Mouse (Mus musculus): ENCODE measurements around the gene L3mbtl4. TPM values are rescaled to one million over a fixed set of nuclear protein-coding genes. Genes with fewer than 3 reads are reported as not detected.

The L3mbtl4 gene
- polyA plus RNA-seq, 1 experiment from 2014 or later = 0.32 TPM

DNA sequence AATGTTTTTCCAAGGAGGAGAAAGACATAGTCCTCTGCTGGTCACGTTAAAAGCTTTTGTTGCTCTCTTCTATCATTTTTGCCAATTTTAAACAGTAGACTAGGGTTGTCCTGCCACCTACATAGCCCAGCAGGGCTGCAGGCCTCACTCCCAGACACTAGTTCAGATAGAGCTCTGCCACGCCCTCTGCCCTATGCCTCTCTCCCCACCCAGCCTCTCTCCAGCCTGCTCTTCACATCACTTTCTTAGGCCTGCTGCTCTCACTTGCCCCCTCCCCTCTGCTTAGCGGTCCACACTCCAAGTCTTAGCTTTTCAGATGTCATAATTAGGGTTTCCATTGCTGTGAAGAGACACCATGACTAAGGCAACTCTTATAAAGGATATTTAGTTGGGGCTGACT, 437.8 kb downstream of the L3mbtl4 start:
- WGBS = 74% methylated on average over 3 of the region's 3 CpGs
- no peaks in the 10 kb centered on the region for H3K4me1 ChIP-seq (ENCODE audit: insufficient read depth)
- H3K27ac ChIP-seq (ENCODE audit: low read depth) = no peak overlapping the region
- no peak overlapping the region for H3K4me3 ChIP-seq (ENCODE audit: low read depth, low read length)
- H3K27me3 ChIP-seq (ENCODE audit: insufficient read depth, low read length) = no peaks in the 10 kb centered on the region
- no peak for TF ChIP-seq CTCF (IDR thresholded peaks at IDR 0.05; ENCODE audit: low read depth)
- H3K9me3 ChIP-seq (ENCODE audit: low read depth, low read length) = no peaks in the 10 kb centered on the region
- H3K36me3 ChIP-seq (ENCODE audit: insufficient read depth) = no peaks in the 10 kb centered on the region
- no peak overlapping the region for H3K4me2 ChIP-seq
- DNase-seq = no peak
- H3K9ac ChIP-seq = no peak overlapping the region
- ATAC-seq (ENCODE audit: insufficient read depth) = no peak

DNA sequence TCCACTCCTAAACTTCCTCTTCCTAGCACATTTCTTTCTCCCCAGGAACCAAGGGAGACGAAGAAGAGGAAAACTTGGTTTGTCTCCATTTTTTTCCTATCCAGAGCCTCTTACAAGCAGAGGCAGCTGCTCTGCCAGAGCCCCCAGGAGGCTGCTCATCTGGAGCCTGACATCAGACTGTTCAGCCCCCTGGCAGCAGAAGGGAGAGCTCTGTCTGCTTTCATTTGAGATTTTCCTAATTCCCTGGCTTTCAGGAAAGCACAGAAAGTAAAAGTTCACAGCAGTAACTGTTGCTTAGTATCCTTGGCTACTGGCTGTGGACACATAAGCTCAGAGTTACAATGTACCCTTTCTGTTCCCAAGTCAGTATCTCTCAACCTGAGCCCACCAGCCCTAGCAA, 474.7 kb downstream of the L3mbtl4 start:
- TF ChIP-seq CTCF (IDR thresholded peaks at IDR 0.05; ENCODE audit: low read depth) = no peak
- Histone ChIP-seq H3K9ac (no peak overlapping the region), H3K27ac (ENCODE audit: low read depth) (no peak overlapping the region), H3K36me3 (ENCODE audit: insufficient read depth) (no peaks in the 10 kb centered on the region), H3K4me2 (no peak overlapping the region), H3K4me1 (ENCODE audit: insufficient read depth) (no peaks in the 10 kb centered on the region), H3K27me3 (ENCODE audit: insufficient read depth, low read length) (no peaks in the 10 kb centered on the region), H3K9me3 (ENCODE audit: low read depth, low read length) (no peaks in the 10 kb centered on the region), H3K4me3 (ENCODE audit: low read depth, low read length) (no peak overlapping the region)
- whole genome bisulfite sequencing = 42% methylated on average over 1 of the region's 1 CpGs
- DNase-seq (no peak), ATAC-seq (ENCODE audit: insufficient read depth) (no peak)

DNA sequence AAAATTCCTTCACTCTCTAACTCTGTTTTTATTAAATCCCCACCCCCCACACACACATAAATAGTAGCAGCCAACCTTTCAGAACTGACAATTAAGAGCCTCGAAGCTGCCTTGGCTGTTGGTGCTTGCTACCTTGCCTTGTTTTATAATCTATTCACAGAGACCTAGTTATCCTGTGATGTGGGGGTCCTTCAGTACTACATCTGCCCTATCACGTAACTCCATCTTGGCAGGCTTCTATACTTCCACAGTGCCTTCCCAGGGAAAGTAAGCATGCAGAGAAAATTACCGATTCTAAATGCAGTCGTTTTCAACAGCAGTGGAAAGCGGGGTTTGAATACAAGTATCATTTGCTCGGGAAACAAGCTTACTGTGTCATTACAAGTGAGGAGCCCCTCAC, 476.9 kb downstream of the L3mbtl4 start:
- no peak overlapping the region for H3K27ac ChIP-seq (ENCODE audit: low read depth)
- H3K9me3 ChIP-seq (ENCODE audit: low read depth, low read length) = no peaks in the 10 kb centered on the region
- ATAC-seq (ENCODE audit: insufficient read depth) (no peak), DNase-seq (no peak)
- H3K9ac ChIP-seq = no peak overlapping the region
- no peak overlapping the region for H3K4me2 ChIP-seq
- H3K4me3 ChIP-seq (ENCODE audit: low read depth, low read length) = no peak overlapping the region
- TF ChIP-seq CTCF (IDR thresholded peaks at IDR 0.05; ENCODE audit: low read depth) = no peak
- H3K4me1 ChIP-seq (ENCODE audit: insufficient read depth) = no peaks in the 10 kb centered on the region
- WGBS = 71% methylated on average over 6 of the region's 6 CpGs
- H3K36me3 ChIP-seq (ENCODE audit: insufficient read depth) = no peaks in the 10 kb centered on the region
- H3K27me3 ChIP-seq (ENCODE audit: insufficient read depth, low read length) = no peaks in the 10 kb centered on the region

DNA sequence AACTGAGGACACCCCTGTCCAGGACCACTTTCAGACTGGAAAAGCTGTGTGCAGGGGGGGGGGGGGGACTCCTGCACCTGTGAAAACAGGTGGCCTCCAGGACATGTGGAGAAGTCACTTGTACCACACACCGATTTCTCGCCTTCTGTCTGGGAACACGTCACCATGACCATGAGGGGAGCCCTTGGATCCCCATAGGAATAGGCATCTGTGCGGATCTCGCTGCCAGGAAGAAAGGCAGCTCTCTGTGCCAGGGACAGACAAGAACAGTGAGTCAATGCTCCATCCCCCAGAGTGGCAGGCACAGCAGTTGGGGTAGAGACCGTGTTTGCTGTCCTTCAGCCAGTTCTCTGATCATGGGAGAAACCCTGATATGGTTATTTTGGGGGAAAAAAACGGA, 479.5 kb downstream of the L3mbtl4 start:
- WGBS = 71% methylated on average over 7 of the region's 7 CpGs
- no peaks in the 10 kb centered on the region for H3K27me3 ChIP-seq (ENCODE audit: insufficient read depth, low read length)
- no peak for ATAC-seq (ENCODE audit: insufficient read depth)
- no peaks in the 10 kb centered on the region for H3K36me3 ChIP-seq (ENCODE audit: insufficient read depth)
- H3K27ac ChIP-seq (ENCODE audit: low read depth) = no peak overlapping the region
- H3K4me1 ChIP-seq (ENCODE audit: insufficient read depth) = no peaks in the 10 kb centered on the region
- no peak overlapping the region for H3K4me3 ChIP-seq (ENCODE audit: low read depth, low read length)
- DNase-seq = no peak
- H3K9ac ChIP-seq = no peak overlapping the region
- no peaks in the 10 kb centered on the region for H3K9me3 ChIP-seq (ENCODE audit: low read depth, low read length)
- no peak for TF ChIP-seq CTCF (IDR thresholded peaks at IDR 0.05; ENCODE audit: low read depth)
- H3K4me2 ChIP-seq = no peak overlapping the region

DNA sequence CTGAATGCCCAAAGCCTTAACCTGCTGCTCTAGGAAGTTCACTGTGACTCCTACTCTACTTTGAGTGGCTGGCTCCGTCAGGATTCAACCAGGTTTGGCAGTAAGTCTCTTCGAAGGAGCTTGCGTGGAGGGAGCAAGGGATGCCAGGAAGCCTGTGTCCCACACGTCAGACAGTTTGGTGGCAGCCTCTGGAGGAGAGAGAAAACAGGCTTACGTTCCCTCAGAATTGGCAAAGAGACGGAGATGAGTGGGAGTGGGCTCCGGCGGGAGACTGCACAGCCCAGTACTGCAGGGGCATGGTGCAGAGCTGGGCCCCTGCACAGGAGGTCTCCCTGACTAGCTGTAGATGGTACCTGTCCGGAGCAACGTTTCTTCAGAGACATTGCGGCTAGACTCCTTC, 481.2 kb downstream of the L3mbtl4 start:
- Histone ChIP-seq H3K4me1 (ENCODE audit: insufficient read depth) (no peaks in the 10 kb centered on the region), H3K9ac (no peak overlapping the region), H3K27ac (ENCODE audit: low read depth) (no peak overlapping the region), H3K4me2 (no peak overlapping the region), H3K36me3 (ENCODE audit: insufficient read depth) (no peaks in the 10 kb centered on the region), H3K27me3 (ENCODE audit: insufficient read depth, low read length) (no peaks in the 10 kb centered on the region), H3K4me3 (ENCODE audit: low read depth, low read length) (no peak overlapping the region), H3K9me3 (ENCODE audit: low read depth, low read length) (no peaks in the 10 kb centered on the region)
- TF ChIP-seq CTCF (IDR thresholded peaks at IDR 0.05; ENCODE audit: low read depth) = no peak
- 90% methylated on average over 11 of the region's 11 CpGs for WGBS
- ATAC-seq (ENCODE audit: insufficient read depth) (no peak), DNase-seq (no peak)

DNA sequence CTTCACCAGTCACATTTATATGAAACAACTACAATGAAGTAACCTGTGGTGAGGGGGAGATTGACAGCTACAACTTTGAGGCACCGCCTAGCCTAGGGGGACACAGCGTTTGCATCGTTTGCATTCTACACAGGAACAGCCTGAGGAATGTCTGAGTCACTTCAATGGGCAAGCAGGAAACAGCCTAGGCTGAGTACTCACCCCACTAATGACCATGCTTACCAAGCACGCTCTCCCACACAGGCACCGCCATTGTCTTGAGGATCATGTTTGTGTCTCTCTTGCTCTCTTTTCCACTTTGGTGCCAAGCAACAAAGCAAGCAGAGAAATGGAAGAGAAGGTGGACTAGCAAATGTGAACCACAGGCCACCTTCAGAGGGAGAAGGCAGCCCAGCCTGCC, 484.8 kb downstream of the L3mbtl4 start:
- 52% methylated on average over 5 of the region's 5 CpGs for WGBS
- Histone ChIP-seq H3K36me3 (ENCODE audit: insufficient read depth) (no peaks in the 10 kb centered on the region), H3K9ac (no peak overlapping the region), H3K9me3 (ENCODE audit: low read depth, low read length) (no peaks in the 10 kb centered on the region), H3K27ac (ENCODE audit: low read depth) (no peak overlapping the region), H3K4me2 (no peak overlapping the region), H3K27me3 (ENCODE audit: insufficient read depth, low read length) (no peaks in the 10 kb centered on the region), H3K4me3 (ENCODE audit: low read depth, low read length) (no peak overlapping the region), H3K4me1 (ENCODE audit: insufficient read depth) (no peaks in the 10 kb centered on the region)
- no peak for TF ChIP-seq CTCF (IDR thresholded peaks at IDR 0.05; ENCODE audit: low read depth)
- DNase-seq = no peak
- ATAC-seq (ENCODE audit: insufficient read depth) = no peak

DNA sequence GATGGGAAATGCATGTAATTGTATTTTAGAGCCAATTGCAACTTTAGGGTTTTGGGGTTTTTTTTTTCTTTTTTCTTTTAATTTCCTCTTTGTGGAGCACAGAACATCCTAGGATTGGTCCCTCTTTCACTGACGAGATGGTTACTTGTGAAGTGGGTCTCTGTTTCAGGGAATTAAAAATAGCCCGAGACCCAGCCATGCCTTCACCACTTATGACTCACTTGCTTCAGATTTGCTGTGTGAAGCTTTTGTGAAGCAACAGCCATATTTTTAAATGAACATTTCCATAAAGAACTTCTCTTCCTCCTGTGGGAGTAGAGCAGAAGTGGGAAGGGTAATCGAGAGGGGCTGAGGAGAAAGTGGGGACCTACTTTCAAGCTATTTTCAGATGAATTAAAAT, 485.3 kb downstream of the L3mbtl4 start:
- H3K27ac ChIP-seq (ENCODE audit: low read depth) = no peak overlapping the region
- H3K4me2 ChIP-seq = no peak overlapping the region
- H3K27me3 ChIP-seq (ENCODE audit: insufficient read depth, low read length) = no peaks in the 10 kb centered on the region
- TF ChIP-seq CTCF (IDR thresholded peaks at IDR 0.05; ENCODE audit: low read depth) = no peak
- H3K36me3 ChIP-seq (ENCODE audit: insufficient read depth) = no peaks in the 10 kb centered on the region
- no peak overlapping the region for H3K4me3 ChIP-seq (ENCODE audit: low read depth, low read length)
- DNase-seq (no peak), ATAC-seq (ENCODE audit: insufficient read depth) (no peak)
- WGBS = 76% methylated on average over 3 of the region's 3 CpGs
- H3K4me1 ChIP-seq (ENCODE audit: insufficient read depth) = no peaks in the 10 kb centered on the region
- H3K9me3 ChIP-seq (ENCODE audit: low read depth, low read length) = no peaks in the 10 kb centered on the region
- no peak overlapping the region for H3K9ac ChIP-seq

DNA sequence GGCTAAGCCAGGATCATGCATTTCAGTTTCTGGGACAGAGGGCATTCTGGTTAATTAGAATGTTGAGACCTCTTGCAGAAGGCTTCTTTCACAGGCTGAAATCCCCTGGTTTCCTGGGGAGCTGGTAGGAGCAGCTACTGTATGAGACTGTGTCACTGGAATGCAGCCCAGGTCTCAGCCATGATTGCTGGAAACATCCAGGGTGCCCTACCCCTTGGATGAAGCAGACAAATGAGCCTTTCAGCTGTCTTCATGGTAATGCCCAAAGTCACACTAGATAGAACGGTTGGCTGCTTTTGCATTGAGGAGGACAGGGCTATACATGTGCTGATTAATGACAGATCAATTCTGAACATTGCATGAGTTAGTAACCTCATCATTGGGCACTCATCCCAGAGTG, 486.4 kb downstream of the L3mbtl4 start:
- no peaks in the 10 kb centered on the region for H3K27me3 ChIP-seq (ENCODE audit: insufficient read depth, low read length)
- no peaks in the 10 kb centered on the region for H3K4me1 ChIP-seq (ENCODE audit: insufficient read depth)
- no peak overlapping the region for H3K4me3 ChIP-seq (ENCODE audit: low read depth, low read length)
- no peaks in the 10 kb centered on the region for H3K9me3 ChIP-seq (ENCODE audit: low read depth, low read length)
- no peak overlapping the region for H3K4me2 ChIP-seq
- no peaks in the 10 kb centered on the region for H3K36me3 ChIP-seq (ENCODE audit: insufficient read depth)
- no peak for ATAC-seq (ENCODE audit: insufficient read depth)
- 81% methylated on average over 1 of the region's 1 CpGs for WGBS
- TF ChIP-seq CTCF (IDR thresholded peaks at IDR 0.05; ENCODE audit: low read depth) = no peak
- H3K27ac ChIP-seq (ENCODE audit: low read depth) = no peak overlapping the region
- no peak for DNase-seq
- no peak overlapping the region for H3K9ac ChIP-seq

Data from lung, embryonic 14.5 days (tissue).